Mouse (Mus musculus) forebrain, embryonic 12.5 days (tissue): Measurements from ENCODE around the gene Aes. TPM values are rescaled to one million over a fixed set of nuclear protein-coding genes. Genes with fewer than 3 reads are reported as not detected.

Source experiments
- ATAC-seq: fragments of 200-750 bp; cut with Nextera tagmentation; 2 replicates; pipeline ENCODE4 v1.8.0; 2017; ENCODE audit warnings: moderate TSS enrichment; ENCODE audit not compliant: low FRiP score
- H3K27ac ChIP-seq: fragments of 300-500 bp; sonication (generic); 2 replicates; pipeline ENCODE4 v1.5.1; 2016; ENCODE audit warnings: mild to moderate bottlenecking
- H3K27me3 ChIP-seq: fragments of 300-500 bp; sonication (generic); 2 replicates; pipeline ENCODE4 v1.6.1; 2016; ENCODE audit warnings: mild to moderate bottlenecking
- H3K36me3 ChIP-seq: fragments of 300-500 bp; sonication (generic); replicated peaks from 2 replicates; pipeline ENCODE4 v1.6.1; 2016; ENCODE audit warnings: mild to moderate bottlenecking
- H3K4me1 ChIP-seq: fragments of 300-500 bp; sonication (generic); 2 replicates; pipeline ENCODE4 v1.6.1; 2016
- H3K4me2 ChIP-seq: fragments of 300-500 bp; sonication (generic); 2 replicates; pipeline ENCODE4 v1.6.1; 2016; ENCODE audit warnings: mild to moderate bottlenecking, moderate library complexity
- H3K4me3 ChIP-seq: fragments of 300-500 bp; sonication (generic); replicated peaks from 2 replicates; pipeline ENCODE4 v1.5.1; 2016; ENCODE audit warnings: mild to moderate bottlenecking
- H3K9ac ChIP-seq: fragments of 300-500 bp; sonication (generic); 2 replicates; pipeline ENCODE4 v1.6.1; 2016; ENCODE audit warnings: mild to moderate bottlenecking
- H3K9me3 ChIP-seq: fragments of 300-500 bp; sonication (generic); 2 replicates; pipeline ENCODE4 v1.6.1; 2016
- WGBS: fragments of 180-500 bp; shearing (Covaris S2); methylation state at CpG from one replicate; pipeline ENCODE4 v1.1.7; 2016; 5-methylcytosine and 5-hydroxymethylcytosine counted together
- polyA plus RNA-seq: library from polyadenylated mRNA; unstranded; fragments of >200 nt; fragmentation: Nextera tagmentation; extraction: Ambion mirVana; gene quantifications from 2 replicates; pipeline ENCODE4 v1.2.1, GENCODE M21; 2016

Aes gene
- polyA plus RNA-seq, 1 experiment from 2014 or later, result 520 TPM

- H3K27ac ChIP-seq, result peak overlapping the region; percentile 37; the same call in 1 of the 2 replicates
- H3K9ac ChIP-seq, result peak overlapping the region; percentile 33; the same call in 1 of the 2 replicates
- peak overlapping the region; percentile 14; the same call in 1 of the 2 replicates for H3K4me3 ChIP-seq
- WGBS, result 2% methylated on average over 10 of the region's 10 CpGs
- peak overlapping the region; percentile 35 for H3K4me2 ChIP-seq
- H3K4me1 ChIP-seq, result peaks cover 42% of the 10 kb centered on the region
- no peak for ATAC-seq
- H3K27me3 ChIP-seq, result peaks cover 93% of the 10 kb centered on the region
- no peaks in the 10 kb centered on the region for H3K9me3 ChIP-seq
- H3K36me3 ChIP-seq, result no peaks in the 10 kb centered on the region
Observed at GRCm38 (mm10) chr10:81596611-81597010, 37.3 kb downstream of the Aes start.

DNA sequence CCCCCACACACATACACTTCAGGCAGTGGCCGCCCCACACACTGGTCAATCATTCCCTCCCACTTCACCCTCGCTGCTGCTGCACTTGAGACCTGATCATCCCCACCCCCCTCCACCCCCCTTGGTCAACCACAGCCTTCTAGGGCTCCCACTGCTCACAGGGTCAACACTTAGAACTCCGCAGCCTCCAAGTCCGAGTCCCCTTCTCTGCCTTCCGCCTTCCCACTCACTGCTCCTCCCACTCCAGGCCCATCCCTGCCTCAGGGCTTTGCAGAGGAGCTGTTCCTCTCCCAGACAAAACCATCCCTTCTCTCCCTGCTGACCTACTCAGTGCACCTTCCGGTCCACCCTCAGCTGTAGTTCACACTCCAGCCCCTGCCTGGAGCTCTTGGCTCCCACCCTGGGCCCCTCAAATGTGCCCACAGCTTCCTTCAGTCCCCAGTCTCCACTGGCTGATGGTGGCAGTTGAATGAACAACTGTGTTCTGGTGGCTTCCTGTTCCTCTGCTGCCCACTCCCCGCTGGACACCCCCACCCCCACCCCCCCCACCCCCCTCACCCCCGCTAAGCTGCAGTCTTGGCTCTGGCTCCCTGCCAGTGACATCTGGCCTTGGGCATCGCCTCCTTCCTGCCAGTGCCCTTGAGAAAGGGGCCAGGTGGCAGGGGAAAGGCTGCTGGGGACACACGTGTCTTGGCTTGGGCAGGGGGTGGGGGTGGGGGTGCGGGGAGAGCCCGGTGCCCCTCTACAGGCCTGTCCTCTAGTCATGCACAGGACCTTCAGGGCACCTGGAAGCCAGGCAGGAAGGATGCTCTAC is 38.1 kb downstream of the Aes start:
- Histone ChIP-seq H3K9ac (peak overlapping the region; percentile 33; the same call in 1 of the 2 replicates), H3K27me3 (peaks cover 93% of the 10 kb centered on the region), H3K36me3 (no peaks in the 10 kb centered on the region), H3K9me3 (no peaks in the 10 kb centered on the region), H3K4me2 (peak overlapping the region; percentile 35), H3K27ac (0 out of 2 replicates have a peak overlapping the region, but pooled peaks have one; percentile 37), H3K4me3 (peak overlapping the region; percentile 14; the same call in 1 of the 2 replicates), H3K4me1 (peaks cover 46% of the 10 kb centered on the region)
- ATAC-seq, result no peak
- WGBS, result 10% methylated on average over 10 of the region's 12 CpGs

GRCm38 (mm10) chr10:81598342-81598741 is 39.1 kb downstream of the Aes start:
- peaks cover 50% of the 10 kb centered on the region for H3K4me1 ChIP-seq
- WGBS, result 31% methylated on average over 3 of the region's 3 CpGs

DNA sequence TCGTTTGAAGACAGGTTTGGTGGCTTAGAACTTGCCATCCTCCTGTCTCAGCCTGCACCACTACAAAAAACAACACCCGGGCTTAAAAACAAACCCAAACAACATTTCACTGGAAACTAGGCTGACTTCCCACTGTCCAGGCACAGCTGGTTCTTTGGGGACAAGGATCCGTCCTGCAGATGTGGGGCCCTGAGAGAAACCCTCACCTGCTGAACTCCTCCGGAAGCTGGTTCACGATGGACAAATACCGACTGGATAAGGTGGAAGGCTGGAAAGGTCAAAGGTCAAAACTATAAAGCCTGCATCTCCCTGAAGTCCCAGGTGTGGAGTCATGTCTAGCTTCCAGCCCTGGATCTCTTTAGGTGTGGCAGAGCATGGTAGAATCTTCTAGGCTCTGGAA is 39.6 kb downstream of the Aes start:
- Histone ChIP-seq H3K4me1 (peaks cover 50% of the 10 kb centered on the region), H3K36me3 (no peaks in the 10 kb centered on the region), H3K27me3 (peaks cover 82% of the 10 kb centered on the region), H3K9me3 (no peaks in the 10 kb centered on the region), H3K9ac (no peak overlapping the region), H3K4me2 (no peak overlapping the region), H3K27ac (no peak overlapping the region), H3K4me3 (no peak overlapping the region)
- WGBS, result 66% methylated on average over 6 of the region's 6 CpGs
- no peak for ATAC-seq

More at GRCm38 (mm10) chr10:81598342-81598741, 39.1 kb downstream of the Aes start:
- ATAC-seq, result no peak
- Histone ChIP-seq H3K27me3 (peaks cover 87% of the 10 kb centered on the region), H3K36me3 (no peaks in the 10 kb centered on the region), H3K9ac (no peak overlapping the region), H3K4me2 (no peak overlapping the region), H3K4me3 (no peak overlapping the region), H3K9me3 (no peaks in the 10 kb centered on the region), H3K27ac (no peak overlapping the region)

GRCm38 (mm10) chr10:81599630-81600029 is 40.3 kb downstream of the Aes start:
- no peaks in the 10 kb centered on the region for H3K36me3 ChIP-seq
- whole genome bisulfite sequencing, result 75% methylated on average over 5 of the region's 5 CpGs
- peaks cover 74% of the 10 kb centered on the region for H3K27me3 ChIP-seq
- no peak overlapping the region for H3K4me2 ChIP-seq
- no peak for ATAC-seq
- H3K9me3 ChIP-seq, result no peaks in the 10 kb centered on the region
- no peak overlapping the region for H3K4me3 ChIP-seq
- no peak overlapping the region for H3K27ac ChIP-seq
- no peak overlapping the region for H3K9ac ChIP-seq
- H3K4me1 ChIP-seq, result peaks cover 51% of the 10 kb centered on the region

DNA sequence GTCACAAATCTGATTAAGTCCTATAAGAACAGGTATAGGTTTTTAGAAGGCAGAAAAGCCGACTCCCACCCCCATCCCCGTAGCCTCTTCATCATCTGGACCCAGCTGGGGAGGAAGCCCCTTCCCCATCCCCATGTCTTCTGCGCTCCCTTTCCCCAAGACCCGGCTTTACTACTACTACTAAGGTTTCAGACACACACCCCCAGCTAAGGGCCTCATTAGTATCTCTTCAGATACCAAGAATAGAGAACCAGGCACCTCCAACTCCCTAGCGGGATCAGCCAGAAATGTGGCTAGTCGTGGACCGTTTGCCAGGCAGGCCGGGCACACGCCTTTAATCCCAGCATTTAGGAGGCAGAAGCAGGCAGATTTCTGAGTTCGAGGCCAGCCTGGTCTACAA is 40.8 kb downstream of the Aes start:
- Histone ChIP-seq H3K4me2 (no peak overlapping the region), H3K4me1 (peaks cover 54% of the 10 kb centered on the region)

GRCm38 (mm10) chr10:81600738-81601203 is 41.5 kb downstream of the Aes start, which contains the start of gene Tle6:
Gene Tle6, minus strand, starts transcription at chr10:81601073.
- peak within 1 kb of the TSS; percentile 21 for H3K4me3 ChIP-seq
- peak within 1 kb of the TSS; percentile 48 for H3K4me2 ChIP-seq
- under 1% methylated on average over 28 of the region's 28 CpGs for WGBS
- ATAC-seq, result peak; percentile 87
- peaks cover 54% of the 10 kb centered on the region for H3K4me1 ChIP-seq
- H3K9me3 ChIP-seq, result no peaks in the 10 kb centered on the region
- peaks cover 63% of the 10 kb centered on the region for H3K27me3 ChIP-seq
- no peak within 1 kb of the TSS for H3K9ac ChIP-seq
- H3K27ac ChIP-seq, result no peak within 1 kb of the TSS
- no peaks in the 10 kb centered on the region for H3K36me3 ChIP-seq

More for the DNA sequence above, 40.8 kb downstream of the Aes start:
- H3K9me3 ChIP-seq, result no peaks in the 10 kb centered on the region
- ATAC-seq, result no peak
- H3K27me3 ChIP-seq, result peaks cover 70% of the 10 kb centered on the region
- WGBS, result 51% methylated on average over 10 of the region's 10 CpGs
- no peak overlapping the region for H3K27ac ChIP-seq
- no peaks in the 10 kb centered on the region for H3K36me3 ChIP-seq
- H3K9ac ChIP-seq, result no peak overlapping the region
- H3K4me3 ChIP-seq, result no peak overlapping the region

GRCm38 (mm10) chr10:81601396-81601905 is 42.2 kb downstream of the Aes start:
- H3K27me3 ChIP-seq, result peaks cover 56% of the 10 kb centered on the region
- no peak overlapping the region for H3K9ac ChIP-seq
- H3K27ac ChIP-seq, result no peak overlapping the region
- WGBS, result 15% methylated on average over 7 of the region's 7 CpGs
- no peaks in the 10 kb centered on the region for H3K36me3 ChIP-seq
- 0 out of 2 replicates have a peak overlapping the region, but pooled peaks have one; percentile 21 for H3K4me3 ChIP-seq
- peak overlapping the region; percentile 48 for H3K4me2 ChIP-seq
- no peaks in the 10 kb centered on the region for H3K9me3 ChIP-seq
- peaks cover 48% of the 10 kb centered on the region for H3K4me1 ChIP-seq
- ATAC-seq, result 0 out of 2 replicates have a peak, but pooled peaks have one; percentile 0

DNA sequence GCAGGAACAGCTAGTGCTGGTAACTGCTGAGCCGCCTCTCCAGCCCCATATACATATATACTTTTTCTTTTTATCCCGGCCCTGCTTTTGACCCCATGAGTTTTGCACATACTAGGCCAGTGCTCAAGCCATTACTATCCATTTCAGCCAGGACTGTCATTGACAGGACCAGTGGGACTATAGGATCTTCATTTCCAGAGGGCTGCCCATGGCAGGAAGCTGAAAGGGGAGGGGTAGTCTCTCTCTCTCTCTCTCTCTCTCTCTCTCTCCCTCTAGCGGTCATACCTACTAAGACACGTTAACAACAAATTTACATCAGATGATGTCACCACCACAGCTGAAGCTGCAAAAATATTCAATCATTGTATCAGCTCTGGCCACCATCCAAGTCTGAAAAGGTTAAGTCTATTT is 43.5 kb downstream of the Aes start:
- H3K4me3 ChIP-seq, result no peak overlapping the region
- no peaks in the 10 kb centered on the region; the same call in 1 of the 2 replicates for H3K36me3 ChIP-seq
- H3K9me3 ChIP-seq, result no peaks in the 10 kb centered on the region
- H3K27ac ChIP-seq, result no peak overlapping the region
- H3K4me1 ChIP-seq, result peaks cover 41% of the 10 kb centered on the region
- no peak overlapping the region for H3K9ac ChIP-seq
- WGBS, result 16% methylated on average over 4 of the region's 4 CpGs
- H3K4me2 ChIP-seq, result no peak overlapping the region
- ATAC-seq, result no peak
- H3K27me3 ChIP-seq, result peaks cover 43% of the 10 kb centered on the region

GRCm38 (mm10) chr10:81604019-81604967 is 45.0 kb downstream of the Aes start:
- Histone ChIP-seq H3K9ac (no peak overlapping the region; the same call in 1 of the 2 replicates), H3K27ac (no peak overlapping the region), H3K27me3 (peaks cover 28% of the 10 kb centered on the region), H3K4me2 (0 out of 2 replicates have a peak overlapping the region, but pooled peaks have one; percentile 76), H3K9me3 (no peaks in the 10 kb centered on the region), H3K36me3 (peaks cover 7% of the 10 kb centered on the region), H3K4me1 (peaks cover 38% of the 10 kb centered on the region), H3K4me3 (no peak overlapping the region)
- no peak for ATAC-seq
- WGBS, result 83% methylated on average over 12 of the region's 12 CpGs

GRCm38 (mm10) chr10:81604968-81605665 is 45.8 kb downstream of the Aes start:
- Histone ChIP-seq H3K4me3 (peak overlapping the region; percentile 51), H3K27ac (peak overlapping the region; percentile 93), H3K9me3 (no peaks in the 10 kb centered on the region), H3K27me3 (peaks cover 19% of the 10 kb centered on the region), H3K9ac (no peak overlapping the region; the same call in 1 of the 2 replicates), H3K36me3 (peaks cover 9% of the 10 kb centered on the region), H3K4me2 (peak overlapping the region; percentile 76), H3K4me1 (peaks cover 38% of the 10 kb centered on the region)
- 19% methylated on average over 29 of the region's 29 CpGs for WGBS
- peak; percentile 44 for ATAC-seq
